Mouse (Mus musculus): ENCODE measurements around the gene Tbx2.

- no peak for TF ChIP-seq CTCF (IDR thresholded peaks at IDR 0.05; ENCODE audit: borderline replicate concordance, extremely low read depth, insufficient read depth, insufficient read length)
- no peak for TF ChIP-seq POLR2A (IDR thresholded peaks at IDR 0.05; ENCODE audit: borderline replicate concordance, extremely low read depth, insufficient read depth, insufficient read length, poor library complexity, severe bottlenecking)
Observed at GRCm38 (mm10) chr11:85816471-85816870, 15.9 kb upstream of the Tbx2 start.
